Mouse (Mus musculus): ENCODE results near the gene Cfap97d1.

DNA sequence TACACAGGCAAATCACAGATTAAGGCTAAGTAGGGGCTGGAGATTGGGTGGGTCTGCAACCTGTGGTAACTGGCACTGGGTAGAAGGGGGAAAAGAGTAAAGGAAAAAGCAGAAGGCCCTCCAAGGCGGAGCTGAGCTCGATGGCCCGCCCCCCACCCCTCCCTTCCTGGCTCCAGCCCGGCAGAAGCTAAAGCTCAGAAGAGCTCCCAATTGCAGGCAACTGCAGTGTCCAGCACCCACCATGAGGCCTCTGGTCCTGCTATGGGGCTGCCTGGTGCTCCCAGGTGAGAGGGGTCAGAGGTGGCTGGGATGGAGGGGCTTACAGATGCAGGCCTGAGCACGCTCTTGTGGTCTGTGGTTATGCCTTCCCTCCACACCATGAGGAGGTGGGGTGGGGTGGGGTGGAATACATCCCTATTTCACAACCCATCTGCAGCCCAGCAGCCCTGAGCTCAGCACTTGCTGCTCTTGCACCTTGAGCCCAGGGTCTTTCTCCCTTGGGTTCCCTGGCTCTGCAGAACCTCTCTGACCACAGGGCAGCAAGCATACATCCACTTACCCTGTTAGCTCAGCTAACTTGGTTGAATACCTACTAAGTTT lies 57.4 kb downstream of the Cfap97d1 start, which contains the start of gene Cd300lg:
- no peak for TF ChIP-seq MAX (IDR thresholded peaks at IDR 0.05; ENCODE audit: low read depth)
- no peak for TF ChIP-seq CEBPB (IDR thresholded peaks at IDR 0.05; ENCODE audit: insufficient read depth, poor library complexity, severe bottlenecking)
- TF ChIP-seq TCF12 (IDR thresholded peaks at IDR 0.05; ENCODE audit: insufficient read depth, poor library complexity, severe bottlenecking): no peak
- no peak for TF ChIP-seq POLR2A (IDR thresholded peaks at IDR 0.05; ENCODE audit: insufficient read length, low read depth)
- no peak for TF ChIP-seq E2F4 (IDR thresholded peaks at IDR 0.05; ENCODE audit: insufficient read depth)
- TF ChIP-seq MYOD1 (IDR thresholded peaks at IDR 0.05; ENCODE audit: control insufficient read depth in 1 of 3, insufficient read length in 2 of 3, low read depth in 2 of 3): no peak
- no peak for TF ChIP-seq USF1 (IDR thresholded peaks at IDR 0.05; ENCODE audit: low read depth)
- no peak for TF ChIP-seq POLR2AphosphoS2 (IDR thresholded peaks at IDR 0.05; ENCODE audit: insufficient read length, low read depth)
- TF ChIP-seq REST (IDR thresholded peaks at IDR 0.05; ENCODE audit: insufficient read depth, insufficient read length): no peak
- no peak for TF ChIP-seq MYOG (IDR thresholded peaks at IDR 0.05; ENCODE audit: control insufficient read depth in 1 of 3, insufficient read depth in 1 of 3, insufficient read length in 2 of 3, low read depth in 2 of 3)
- TF ChIP-seq TCF3 (IDR thresholded peaks at IDR 0.05; ENCODE audit: insufficient read length, low read depth): no peak
- no peak for TF ChIP-seq SRF (IDR thresholded peaks at IDR 0.05; ENCODE audit: control insufficient read depth, insufficient read length, low read depth)

Measured in myocyte (in vitro differentiated cells).